22 mouse cellular contexts compared by ENCODE assay signal in the genomic region with DNA sequence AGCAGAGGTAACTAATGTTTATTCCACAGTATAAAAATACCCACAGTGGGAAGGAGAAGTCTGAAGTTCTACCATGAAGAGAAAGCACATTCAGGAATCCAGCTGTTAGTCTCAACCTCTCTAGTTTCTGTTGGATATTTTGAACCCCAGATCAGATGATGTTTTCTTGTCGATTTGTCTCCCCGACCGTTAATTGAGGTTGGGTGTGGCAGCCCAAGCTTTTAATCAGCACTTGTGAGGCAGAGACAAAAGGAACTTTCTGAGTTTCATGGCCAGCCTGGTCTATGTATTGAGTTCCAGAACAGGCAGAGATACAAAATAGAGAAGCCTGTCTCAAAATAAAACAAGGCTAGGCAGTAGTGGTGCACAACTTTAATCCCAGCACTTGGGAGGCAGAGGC.
DNase-seq lines count a peak whose midpoint lies in the region; ATAC-seq and TF ChIP-seq lines count a peak whose summit lies in the region.
"Had no signal": no experiment of that assay in that cellular context is flagged by ENCODE, and none has a peak within 500 bp of the region (broad histone marks: within the 10 kb centered on the region; RNA-seq: fewer than 3 reads in every experiment).

No protein-coding gene starts in this region.

- TF ChIP-seq CTCF in bone marrow, adult 2 months (IDR thresholded peaks at IDR 0.05; ENCODE audit: control insufficient read depth, insufficient read depth, low read length) = no peak
- TF ChIP-seq CTCF in stomach, postnatal 0 days (IDR thresholded peaks at IDR 0.05; ENCODE audit: low read depth) = no peak

- peaks cover 10% of the 10 kb centered on the region; the same call in 1 of the 2 replicates for H3K9me3 ChIP-seq in liver, embryonic 12.5 days (replicated peaks)
- H3K9me3 ChIP-seq in liver, embryonic 16.5 days (replicated peaks; ENCODE audit: control insufficient read depth, low read length) = no peaks in the 10 kb centered on the region; the same call in 1 of the 2 replicates
- H3K9me3 ChIP-seq in stomach, postnatal 0 days (ENCODE audit: control insufficient read depth, low read length) = no peaks in the 10 kb centered on the region; the same call in 1 of the 2 replicates
- H3K9me3 ChIP-seq: hindbrain, embryonic 15.5 days had no signal

- H3K27ac ChIP-seq in bone marrow, adult 2 months (ENCODE audit: control insufficient read depth, insufficient read depth, low read depth, low read length, poor library complexity) = peak overlapping the region; percentile 12; the same call in 1 of the 2 replicates
- H3K27ac ChIP-seq in liver, embryonic 12.5 days = peak overlapping the region; percentile 70
- peak overlapping the region; percentile 27; the same call in 1 of the 2 replicates for H3K27ac ChIP-seq in liver, embryonic 16.5 days (ENCODE audit: low read length)
- no peak overlapping the region for H3K27ac ChIP-seq in stomach, postnatal 0 days (replicated peaks)
- H3K27ac ChIP-seq: embryonic facial prominence, embryonic 15.5 days; forebrain, embryonic 10.5 days; heart, adult 2 months; heart, embryonic 15.5 days; hindbrain, embryonic 15.5 days had no signal

- peak; percentile 53; the same call in 1 of the 2 replicates for ATAC-seq in liver, embryonic 12.5 days
- 0 out of 2 replicates have a peak, but pooled peaks have one; percentile 13 for ATAC-seq in liver, embryonic 16.5 days (ENCODE audit: low read depth)
- no peak for ATAC-seq in stomach, postnatal 0 days (ENCODE audit: low FRiP score, low TSS enrichment)
- ATAC-seq: activated CD4-positive, CD25-positive, alpha-beta regulatory T cell, adult 4 months; forebrain, embryonic 14.5 days; Patski had no signal

- no peak overlapping the region; the same call in 1 of the 2 replicates for H3K9ac ChIP-seq in liver, embryonic 12.5 days
- no peak overlapping the region for H3K9ac ChIP-seq in liver, embryonic 16.5 days (ENCODE audit: low read depth, low read length)
- no peak overlapping the region for H3K9ac ChIP-seq in stomach, postnatal 0 days (ENCODE audit: low read length)
- H3K9ac ChIP-seq: embryonic facial prominence, embryonic 15.5 days; heart, embryonic 15.5 days; hindbrain, embryonic 15.5 days had no signal

- H3K36me3 ChIP-seq in liver, embryonic 12.5 days = no peaks in the 10 kb centered on the region
- peaks cover 3% of the 10 kb centered on the region; the same call in 1 of the 2 replicates for H3K36me3 ChIP-seq in liver, embryonic 16.5 days (ENCODE audit: control insufficient read depth, insufficient read depth)
- H3K36me3 ChIP-seq in stomach, postnatal 0 days (ENCODE audit: control insufficient read depth, insufficient read depth, low read length) = no peaks in the 10 kb centered on the region
- H3K36me3 ChIP-seq: embryonic facial prominence, embryonic 15.5 days; forebrain, embryonic 10.5 days; heart, embryonic 15.5 days; hindbrain, embryonic 15.5 days had no signal

- TF ChIP-seq POLR2A in bone marrow, adult 2 months (IDR thresholded peaks at IDR 0.05; ENCODE audit: borderline replicate concordance, control insufficient read depth, low read depth, low read length) = no peak

- H3K4me1 ChIP-seq in bone marrow, adult 2 months (ENCODE audit: control insufficient read depth, insufficient read depth, low read length) = peaks cover 7% of the 10 kb centered on the region
- peaks cover 31% of the 10 kb centered on the region for H3K4me1 ChIP-seq in liver, embryonic 12.5 days
- H3K4me1 ChIP-seq in liver, embryonic 16.5 days (ENCODE audit: control insufficient read depth, low read depth, low read length) = peaks cover 3% of the 10 kb centered on the region; the same call in 1 of the 2 replicates
- no peaks in the 10 kb centered on the region for H3K4me1 ChIP-seq in stomach, postnatal 0 days (replicated peaks; ENCODE audit: control insufficient read depth, insufficient read depth)
- H3K4me1 ChIP-seq: embryonic facial prominence, embryonic 15.5 days; heart, embryonic 15.5 days; hindbrain, embryonic 15.5 days had no signal

- H3K27me3 ChIP-seq in liver, embryonic 12.5 days (replicated peaks) = no peaks in the 10 kb centered on the region
- H3K27me3 ChIP-seq in liver, embryonic 16.5 days (ENCODE audit: control insufficient read depth, insufficient read depth, low read depth, low read length) = no peaks in the 10 kb centered on the region
- H3K27me3 ChIP-seq in stomach, postnatal 0 days (ENCODE audit: control insufficient read depth, insufficient read depth, low read length) = no peaks in the 10 kb centered on the region
- H3K27me3 ChIP-seq: embryonic facial prominence, embryonic 15.5 days; heart, embryonic 15.5 days; hindbrain, embryonic 15.5 days; Patski had no signal

- 38% methylated on average over 3 of the region's 3 CpGs for WGBS in bone marrow, adult 2 months
- WGBS in liver, embryonic 12.5 days (ENCODE audit: insufficient replicate concordance) = 24% methylated on average over 3 of the region's 3 CpGs
- 20% methylated on average over 3 of the region's 3 CpGs for WGBS in liver, embryonic 16.5 days (ENCODE audit: insufficient replicate concordance)
- 73% methylated on average over 3 of the region's 3 CpGs for WGBS in stomach, postnatal 0 days

- no peak overlapping the region for H3K4me3 ChIP-seq in bone marrow, adult 2 months (replicated peaks; ENCODE audit: control insufficient read depth, low read depth, low read length)
- H3K4me3 ChIP-seq in liver, embryonic 12.5 days = no peak overlapping the region
- H3K4me3 ChIP-seq in liver, embryonic 16.5 days (ENCODE audit: low read depth, low read length) = no peak overlapping the region
- H3K4me3 ChIP-seq in stomach, postnatal 0 days (ENCODE audit: low read depth, low read length) = no peak overlapping the region
- H3K4me3 ChIP-seq: embryonic facial prominence, embryonic 15.5 days; erythroblast, embryonic 14.5 days; forebrain, embryonic 10.5 days; gastrocnemius, adult 2 months; heart, adult 2 months; heart, embryonic 15.5 days; hindbrain, embryonic 15.5 days had no signal

- DNase-seq in stomach, postnatal 0 days (ENCODE audit: low spot score) = no peak
- no peak for DNase-seq in thymus, postnatal 0 days (ENCODE audit: low spot score)
- no peak for DNase-seq in gastrocnemius, postnatal 25 days
- DNase-seq in left cerebral cortex, adult 11 months (ENCODE audit: low spot score) = no peak
- DNase-seq: adrenal gland, postnatal 14 days; cerebellum, adult 2 months; cerebellum, postnatal 10 days; embryo, embryonic 11 days; gastrocnemius, adult 2 months; heart, adult 2 months had no signal

- TF ChIP-seq EP300 in stomach, postnatal 0 days (optimal IDR thresholded peaks at IDR 0.05) = no peak

- H3K4me2 ChIP-seq in liver, embryonic 12.5 days = peak overlapping the region; percentile 15; the same call in 1 of the 2 replicates
- H3K4me2 ChIP-seq in liver, embryonic 16.5 days (ENCODE audit: low read depth, low read length) = no peak overlapping the region
- no peak overlapping the region for H3K4me2 ChIP-seq in stomach, postnatal 0 days (replicated peaks; ENCODE audit: low read depth)
- H3K4me2 ChIP-seq: embryonic facial prominence, embryonic 15.5 days; heart, embryonic 11.5 days; heart, embryonic 15.5 days; hindbrain, embryonic 15.5 days had no signal
